Mouse (Mus musculus): ENCODE measurements at regions not wholly inside any gene's neighbourhood (a gene's known extent, or its start where the extent isn't known, plus 50 kb on each side); places are given as distances from the start of the nearest gene placed in this dataset.

DNA sequence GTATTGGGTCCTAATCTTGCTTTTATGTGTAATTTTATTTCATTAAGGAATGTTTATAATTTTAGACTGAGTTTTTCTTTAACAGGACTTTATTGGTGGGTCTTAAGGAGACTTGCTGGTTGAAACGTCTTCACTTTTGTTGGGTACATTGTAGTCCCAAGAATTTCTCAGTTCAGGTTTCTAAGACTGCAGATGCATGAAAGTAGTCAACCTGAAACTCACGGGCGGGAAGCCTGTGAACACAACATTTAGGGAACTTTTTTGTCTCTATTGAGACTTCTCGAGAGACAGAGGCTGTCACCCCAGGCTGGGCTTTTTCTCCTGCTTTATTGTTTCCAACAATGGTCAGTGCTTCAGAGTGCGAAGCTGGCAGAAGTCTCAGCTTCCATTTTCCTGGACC lies 152.5 kb upstream of the Ankrd55 start:
- no peak for DNase-seq

DNA sequence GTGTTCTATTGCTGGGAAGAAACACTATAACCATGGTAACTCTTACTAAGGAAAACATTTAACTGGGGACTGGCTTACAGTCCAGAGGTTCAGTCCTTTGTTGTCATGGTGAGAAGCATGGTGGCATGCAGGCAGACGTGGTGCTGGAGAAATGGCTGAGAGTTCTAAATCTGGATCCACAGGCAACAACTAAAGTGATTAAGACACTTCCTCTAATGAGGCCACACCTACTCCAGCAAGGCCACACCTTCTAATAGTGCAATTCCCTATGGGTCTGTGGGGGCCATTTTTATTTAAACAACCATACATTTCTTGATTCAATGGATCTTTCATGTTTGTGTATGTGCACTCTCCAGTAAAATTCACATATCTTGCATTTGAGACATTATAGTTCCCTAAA lies 151.4 kb upstream of the Ankrd55 start:
- DNase-seq: no peak

DNA sequence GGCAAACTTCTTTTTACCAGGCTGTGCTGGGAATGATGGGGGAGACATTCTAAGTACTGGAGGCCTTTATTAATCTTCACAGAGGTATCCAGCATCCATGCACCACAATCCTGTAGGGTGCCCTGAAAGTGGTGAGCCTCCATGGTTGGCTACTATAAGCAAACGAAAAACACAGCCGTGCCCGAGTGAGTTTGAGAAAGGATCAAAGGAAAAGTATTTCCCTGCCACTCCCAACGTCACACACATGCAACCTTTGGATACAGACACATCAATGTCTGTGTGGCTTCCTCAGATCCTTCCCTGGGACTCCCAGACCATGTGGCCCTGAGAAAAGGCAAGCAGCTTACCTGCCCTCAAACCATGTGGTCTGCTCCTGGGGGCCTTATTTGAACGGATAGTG lies 147.4 kb upstream of the Ankrd55 start:
- no peak for DNase-seq

DNA sequence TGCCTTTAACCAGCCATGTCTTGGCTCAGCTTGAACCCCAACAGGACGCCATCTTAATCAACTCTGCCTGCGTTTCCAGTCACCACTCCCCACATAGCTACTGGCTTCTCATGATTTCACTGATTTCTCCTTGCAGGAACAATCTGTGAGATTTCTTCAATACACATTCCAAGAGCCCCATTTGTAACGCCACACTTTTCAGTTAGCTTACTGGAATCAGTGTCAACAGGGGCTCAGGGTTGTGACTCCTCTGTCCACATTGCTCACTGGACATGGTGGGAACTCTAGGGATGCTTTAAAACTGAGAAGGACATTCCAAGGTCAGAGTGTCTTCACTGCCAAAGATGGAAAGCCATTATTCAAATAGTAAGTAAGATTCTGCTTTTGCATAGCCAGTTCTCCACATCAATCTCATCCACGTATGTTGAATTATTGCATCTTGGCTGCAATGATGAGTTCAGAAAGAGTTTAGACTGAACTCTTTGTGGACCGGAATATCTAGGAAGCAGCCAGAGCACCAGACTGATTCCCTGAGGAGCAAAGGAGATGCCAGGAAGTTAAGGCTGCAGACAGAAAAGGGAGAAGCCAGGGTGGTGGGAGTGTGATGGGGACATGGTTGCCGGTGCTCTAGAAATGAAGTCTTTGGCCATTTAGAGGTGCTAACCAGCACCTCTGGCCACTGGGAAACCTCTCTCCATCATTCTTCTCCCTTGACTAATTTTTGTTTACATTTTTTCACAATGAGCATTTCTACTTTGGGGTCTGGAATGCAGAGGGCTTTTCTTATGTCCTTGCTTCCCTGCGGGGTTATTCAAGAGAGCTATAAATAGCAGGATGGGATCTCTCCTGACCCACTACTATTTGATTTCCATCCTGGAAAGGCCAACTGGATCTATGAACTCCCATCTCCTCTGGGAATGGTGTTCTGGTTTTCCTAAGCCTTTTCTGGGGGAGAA lies 143.6 kb upstream of the Ankrd55 start:
- DNase-seq: no peak

DNA sequence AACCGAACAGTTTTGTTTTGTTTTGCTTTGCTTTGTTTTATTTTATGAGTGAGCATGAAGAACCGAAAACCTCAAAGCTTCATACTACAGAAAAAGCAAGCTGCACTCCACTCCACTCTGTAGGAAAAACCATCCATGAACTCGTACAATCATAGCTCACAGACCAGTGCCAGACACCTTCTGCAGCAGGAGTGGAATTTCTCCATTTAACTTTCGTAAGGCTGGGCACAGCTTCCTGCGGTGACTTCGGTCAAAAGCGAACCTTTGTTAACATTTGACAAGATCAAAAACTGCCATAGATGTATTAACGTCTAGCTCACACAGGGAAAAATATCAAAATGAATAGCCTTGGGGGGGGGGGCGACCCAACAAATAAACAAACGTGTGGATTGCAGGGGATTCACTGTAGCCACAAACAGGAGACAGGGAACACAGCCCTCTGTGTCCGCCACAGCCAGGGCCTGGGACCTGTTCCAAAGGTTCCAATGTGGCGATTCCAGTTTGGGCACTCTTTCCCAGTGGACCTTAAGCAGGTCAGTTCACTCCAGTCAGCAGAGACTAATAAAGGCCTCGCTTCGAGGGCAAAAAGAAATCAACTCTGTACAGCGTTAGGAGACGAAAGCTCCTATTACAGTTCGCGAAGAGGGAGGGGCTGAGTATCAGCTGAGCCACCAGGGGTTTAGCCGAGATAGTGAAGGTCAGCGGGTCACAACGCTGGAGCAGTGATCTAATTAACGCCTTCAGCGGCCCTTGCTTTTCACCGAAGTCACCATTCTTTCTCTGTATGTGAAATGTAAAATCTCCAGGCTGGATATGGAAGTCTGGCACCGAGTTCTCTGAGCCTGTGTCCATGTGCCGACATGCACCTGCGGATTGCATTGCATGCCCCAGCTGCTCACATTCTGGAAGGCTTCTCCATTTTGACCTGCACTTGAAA lies 135.4 kb upstream of the Ankrd55 start:
- DNase-seq: peak; percentile 28

DNA sequence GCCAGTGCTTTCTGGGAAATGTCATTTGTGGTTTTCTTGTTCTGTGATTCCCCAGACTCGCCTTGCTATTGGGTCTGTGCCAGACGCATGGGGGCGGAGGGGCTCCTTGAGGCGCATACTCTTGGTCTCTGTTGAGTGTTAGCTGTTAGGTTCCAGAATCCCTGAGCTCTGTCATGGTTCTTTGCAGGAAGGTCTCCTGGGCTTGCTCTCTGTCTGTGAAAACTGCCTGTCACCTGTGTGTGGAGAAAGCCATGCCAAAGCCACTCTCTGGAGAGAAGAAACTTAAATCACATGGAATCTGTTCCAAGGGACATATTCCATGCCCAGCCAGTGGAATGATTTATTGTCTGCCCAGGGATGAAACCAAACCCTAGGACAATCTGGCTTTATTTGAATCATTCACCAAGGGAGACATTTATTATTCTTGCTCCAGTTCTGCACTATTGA lies 134.5 kb upstream of the Ankrd55 start:
- DNase-seq: peak; percentile 19

DNA sequence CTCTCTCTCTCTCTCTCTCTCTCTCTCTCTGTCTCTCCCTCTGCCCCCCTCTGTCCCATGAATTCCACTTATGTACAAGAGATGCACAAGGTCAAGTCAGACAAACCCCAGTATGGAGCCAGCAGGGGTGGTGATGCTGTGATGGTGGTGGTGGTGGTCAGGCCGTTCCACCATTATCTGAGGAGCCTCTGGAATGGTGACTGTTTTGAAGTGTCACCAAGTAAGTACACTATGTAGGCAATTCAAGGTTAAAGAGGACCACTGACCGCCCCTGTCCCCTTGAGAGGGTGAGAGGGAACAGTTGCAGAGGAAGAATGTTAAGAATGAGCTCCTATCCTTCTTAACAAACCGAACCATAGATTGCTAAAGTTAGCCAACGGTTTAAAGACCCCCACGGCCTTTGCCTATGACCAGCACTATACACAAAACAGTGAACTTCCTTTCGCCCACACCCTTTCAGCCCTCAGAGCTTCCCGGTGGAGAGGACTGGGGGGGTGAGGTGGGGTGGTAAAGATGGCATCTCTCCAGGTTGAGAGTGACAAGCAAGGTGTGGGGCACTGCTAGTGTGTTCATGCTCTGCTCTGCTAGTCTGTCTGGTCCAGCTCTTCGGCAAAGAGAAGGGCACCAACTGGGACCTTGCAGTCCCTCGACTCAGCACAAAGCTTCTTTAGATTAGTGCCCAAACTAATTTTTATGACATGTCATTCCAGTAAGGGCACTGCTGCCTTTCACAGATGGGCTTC lies 128.7 kb upstream of the Ankrd55 start:
- DNase-seq: no peak

DNA sequence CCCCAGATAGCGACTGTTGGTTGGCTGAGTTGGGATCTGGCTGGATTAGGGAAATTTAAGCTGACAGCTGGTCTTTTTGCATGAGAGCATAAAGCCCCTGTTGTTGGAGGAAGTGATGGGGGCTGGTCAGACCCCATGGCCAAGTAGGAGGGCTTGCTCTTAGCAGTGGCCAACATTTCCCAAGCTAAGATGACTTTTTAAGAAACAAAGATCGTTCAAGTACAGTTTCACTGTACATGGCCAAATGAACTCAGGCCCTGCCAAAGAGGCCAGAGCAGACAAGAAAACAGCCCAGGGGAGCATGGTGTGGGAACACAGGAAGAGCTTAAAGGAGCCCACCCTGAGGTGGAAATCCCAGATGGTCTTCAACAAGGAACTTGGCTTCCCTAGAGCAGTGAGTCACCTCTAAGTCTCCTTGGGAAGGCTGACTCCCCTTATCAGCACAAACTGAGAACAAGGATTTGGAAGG lies 128.0 kb upstream of the Ankrd55 start:
- DNase-seq: no peak

DNA sequence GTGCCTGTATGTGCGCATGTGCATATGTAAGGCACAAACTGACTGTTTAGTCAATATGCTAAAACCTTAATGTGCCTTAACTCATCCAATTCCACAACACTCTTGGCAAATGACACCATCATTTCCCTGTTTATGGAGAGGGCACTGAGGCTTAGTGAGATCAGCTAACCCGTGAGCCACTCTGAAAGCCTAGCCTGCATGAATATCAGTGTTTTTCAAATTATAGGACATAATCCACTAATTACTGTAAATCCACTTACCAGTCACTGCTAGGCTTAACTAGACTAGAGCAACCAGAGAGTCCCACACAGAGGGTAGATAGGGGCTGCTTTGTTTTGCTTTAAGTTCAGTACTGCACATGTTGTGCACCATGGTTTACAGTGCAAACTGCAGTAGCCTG lies 127.5 kb upstream of the Ankrd55 start:
- DNase-seq: no peak

DNA sequence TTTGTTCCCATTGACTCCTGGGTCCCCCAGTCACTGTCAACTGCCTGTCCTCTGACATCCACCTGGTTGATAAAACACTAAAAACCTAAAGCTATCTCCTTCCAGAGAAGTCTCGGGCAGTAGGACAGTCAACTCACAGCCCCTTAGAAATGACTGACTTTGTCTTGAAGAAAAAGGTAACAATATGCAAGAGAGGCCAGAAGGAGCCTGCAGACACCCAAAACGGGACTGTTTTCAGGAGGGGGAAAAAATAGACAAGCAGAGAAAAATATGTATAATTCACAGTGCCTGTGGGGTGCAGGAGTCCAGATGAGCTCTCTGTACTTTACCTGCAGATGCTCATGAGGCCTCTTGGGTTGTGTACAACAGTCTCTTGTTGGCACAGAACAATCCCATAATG lies 126.4 kb upstream of the Ankrd55 start:
- DNase-seq: no peak

DNA sequence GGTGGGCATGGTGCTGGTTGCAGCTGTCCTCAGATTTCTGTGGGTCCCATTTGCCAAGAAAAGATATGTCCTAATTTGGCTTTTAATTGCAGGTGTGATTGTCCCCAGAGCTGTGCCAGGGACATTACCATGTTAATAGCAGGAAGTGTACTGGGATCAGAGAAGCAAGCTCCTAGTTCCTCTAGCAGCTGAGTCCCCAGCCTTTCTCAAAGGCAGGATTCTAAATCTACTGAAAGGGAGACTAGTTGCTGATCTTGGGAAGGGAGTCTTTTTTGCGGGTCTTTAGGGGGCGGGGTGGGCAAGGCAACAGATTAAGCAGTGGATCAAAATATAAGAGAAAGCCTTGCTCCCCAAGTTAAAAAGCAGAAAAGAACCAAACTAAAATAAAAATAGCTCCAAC lies 122.3 kb upstream of the Ankrd55 start:
- DNase-seq: no peak

DNA sequence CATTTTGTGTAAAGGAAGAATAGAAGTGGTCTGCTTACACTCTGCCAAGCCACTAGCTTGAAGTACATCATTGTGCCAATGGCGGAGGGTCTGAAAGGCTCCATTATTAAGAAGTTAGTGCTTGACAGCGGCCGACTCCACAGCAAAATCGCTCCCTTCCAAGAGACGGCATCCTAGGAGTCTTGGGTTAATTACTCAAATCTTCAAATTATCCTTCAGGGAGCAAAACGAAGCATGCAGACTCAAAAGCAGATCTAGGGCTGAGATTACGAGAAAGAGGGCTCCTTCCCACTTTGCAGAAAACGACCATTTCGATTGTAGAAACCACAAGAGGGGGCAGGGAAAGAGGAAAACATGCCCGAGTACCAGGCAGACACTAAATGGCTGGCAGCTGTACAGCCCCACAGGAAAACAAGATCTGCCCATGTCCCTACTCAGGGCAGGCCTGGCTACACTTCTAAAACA lies 121.9 kb upstream of the Ankrd55 start:
- DNase-seq: no peak

DNA sequence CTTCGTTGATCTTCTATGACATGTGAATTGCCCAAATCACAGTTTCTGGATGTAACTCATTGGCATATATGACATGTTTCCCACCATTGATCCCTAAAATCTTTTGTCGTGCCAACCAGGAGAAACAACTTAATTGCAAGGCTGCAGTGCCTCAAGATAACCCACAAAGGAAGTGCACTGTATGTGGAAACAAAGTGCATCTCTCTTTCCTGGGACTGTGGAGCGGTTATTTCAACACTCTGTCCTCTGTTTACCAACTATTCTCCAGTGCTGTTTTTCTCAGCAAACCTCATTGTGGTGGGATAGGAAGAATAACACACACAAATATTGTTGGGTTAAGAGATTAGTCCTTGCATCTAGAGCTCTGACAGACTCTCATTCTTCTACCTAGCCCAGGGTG lies 119.8 kb upstream of the Ankrd55 start:
- DNase-seq: no peak

DNA sequence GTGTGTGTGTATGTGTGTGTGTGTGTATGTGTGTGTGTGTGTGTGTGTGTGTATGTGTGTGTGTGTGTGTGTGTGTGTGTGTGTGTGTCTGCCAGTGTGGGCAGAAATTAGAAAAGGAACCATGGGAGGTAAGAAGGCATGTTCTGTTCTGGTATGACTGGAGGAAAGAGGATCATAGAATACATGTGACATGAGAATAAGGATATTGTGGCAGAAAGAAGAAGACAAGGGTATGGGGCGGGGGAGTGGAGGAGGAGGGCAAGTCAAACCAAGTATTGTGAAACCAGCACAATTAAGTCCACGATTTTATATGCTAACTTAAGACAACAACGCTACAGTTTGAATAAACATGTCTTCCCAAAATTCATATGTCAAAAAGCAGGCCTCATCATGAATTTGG lies 117.4 kb upstream of the Ankrd55 start:
- no peak for DNase-seq

DNA sequence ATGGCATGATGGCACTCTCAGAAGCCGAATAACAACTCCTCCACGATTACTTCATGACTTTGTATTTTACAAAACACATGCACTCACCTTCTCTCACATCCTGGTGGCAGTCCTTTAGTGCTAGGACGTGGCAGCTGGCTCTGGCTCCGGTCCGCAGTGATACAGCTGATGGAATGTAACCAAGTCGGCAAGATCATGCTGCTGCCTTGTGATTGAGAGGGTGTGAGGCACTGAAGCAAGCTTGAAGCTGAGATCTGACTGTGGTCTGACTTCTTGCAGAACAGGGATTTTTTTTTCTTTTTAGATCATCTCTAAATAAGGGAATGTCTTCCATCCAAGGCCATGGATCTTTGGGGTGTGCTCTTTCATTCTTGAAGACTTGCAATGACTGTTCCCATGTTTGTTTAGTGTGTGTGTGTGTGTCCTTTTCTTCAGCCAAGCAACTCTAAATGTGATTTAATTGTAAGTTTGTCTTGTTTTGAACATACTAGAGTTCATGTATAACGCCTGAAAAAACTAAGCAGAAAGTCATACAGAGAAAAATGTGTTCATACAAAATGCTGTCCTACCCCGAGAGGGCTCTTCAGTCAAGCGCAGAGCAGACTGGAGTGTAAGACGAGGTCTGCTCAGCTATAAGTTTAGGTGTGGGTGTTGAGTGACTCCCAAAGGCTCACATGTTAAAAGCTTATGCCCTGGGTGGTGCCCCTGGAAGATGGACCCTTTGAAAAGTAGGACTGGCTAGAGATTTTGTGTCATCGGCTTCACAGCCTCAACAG lies 116.1 kb upstream of the Ankrd55 start:
- no peak for DNase-seq

DNA sequence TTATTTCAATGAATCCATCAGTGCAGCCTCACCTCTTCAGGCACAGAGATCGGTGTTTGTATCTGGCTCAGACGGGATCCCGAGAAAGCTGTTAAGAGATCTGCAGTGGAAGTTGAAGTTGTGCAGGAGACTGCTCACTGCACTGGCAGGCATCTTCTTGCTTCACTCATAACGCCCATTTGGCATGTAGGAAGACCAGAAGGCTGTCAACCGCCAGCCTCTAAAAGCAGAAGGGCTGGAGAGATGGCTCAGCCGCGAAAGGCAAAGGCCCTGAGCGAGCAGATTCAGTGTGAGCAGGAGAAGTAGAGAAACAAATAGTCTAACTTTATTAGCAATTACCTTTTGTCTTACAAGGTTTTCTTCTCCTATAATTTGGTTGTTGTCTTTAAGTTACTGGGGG lies 114.3 kb upstream of the Ankrd55 start:
- no peak for DNase-seq

DNA sequence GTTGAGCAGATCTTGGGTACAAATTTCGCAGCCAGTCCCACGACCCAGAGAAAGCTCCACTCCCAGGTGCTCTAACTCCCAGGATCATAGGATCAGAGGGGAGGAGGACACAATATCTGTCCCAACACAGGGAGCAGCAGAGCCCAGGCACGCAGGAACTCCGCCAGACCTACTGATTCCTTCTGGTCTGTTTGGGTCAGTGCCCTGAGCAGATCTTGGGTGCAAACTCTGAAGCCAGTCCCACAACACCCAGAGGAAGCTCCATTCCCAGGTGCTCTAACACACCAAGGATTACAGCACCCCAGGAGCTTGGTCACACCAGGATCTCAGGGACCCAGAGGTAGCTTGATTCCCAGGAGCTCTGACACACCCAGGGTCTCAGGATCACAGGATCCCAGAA lies 110.2 kb upstream of the Ankrd55 start:
- no peak for DNase-seq

DNA sequence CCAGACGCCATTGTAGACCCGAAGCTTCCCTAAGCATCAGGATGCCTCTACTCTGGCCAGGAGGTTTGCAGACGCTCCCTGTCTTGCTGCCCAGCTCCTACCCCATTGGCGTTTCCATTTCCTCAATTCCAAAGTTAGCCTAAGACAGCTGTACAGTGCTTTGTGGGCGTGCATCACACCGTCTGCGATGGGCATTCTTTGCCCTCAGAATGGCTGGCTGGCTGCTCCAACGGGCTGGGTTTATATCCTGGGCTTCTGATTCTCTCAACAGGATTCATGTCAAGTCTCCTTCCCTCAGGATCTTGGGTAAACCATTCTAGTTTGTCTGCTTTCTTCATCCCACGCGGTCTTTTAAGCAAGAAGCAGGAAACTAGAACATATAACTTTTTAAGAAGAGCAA lies 104.3 kb upstream of the Ankrd55 start:
- DNase-seq: no peak

DNA sequence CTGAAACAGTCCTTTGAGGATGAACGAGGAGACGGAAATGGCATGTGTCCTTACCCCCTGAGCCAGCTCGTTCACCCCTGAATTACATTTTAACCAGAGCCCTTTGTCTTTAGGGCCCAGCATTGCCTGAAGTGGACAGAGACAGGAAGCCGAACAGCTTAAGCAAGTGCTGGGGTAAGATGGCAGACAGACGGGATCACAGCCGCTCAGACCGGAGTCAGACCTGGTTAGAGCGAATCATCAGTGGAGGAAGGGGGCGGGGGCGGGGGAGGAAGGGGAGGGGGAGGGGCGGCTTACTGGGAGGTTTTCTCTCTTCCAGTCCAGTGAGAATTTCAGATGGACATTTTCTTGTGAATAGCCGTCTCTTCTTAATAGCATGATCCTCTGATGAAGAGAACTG lies 103.1 kb upstream of the Ankrd55 start:
- DNase-seq: no peak

DNA sequence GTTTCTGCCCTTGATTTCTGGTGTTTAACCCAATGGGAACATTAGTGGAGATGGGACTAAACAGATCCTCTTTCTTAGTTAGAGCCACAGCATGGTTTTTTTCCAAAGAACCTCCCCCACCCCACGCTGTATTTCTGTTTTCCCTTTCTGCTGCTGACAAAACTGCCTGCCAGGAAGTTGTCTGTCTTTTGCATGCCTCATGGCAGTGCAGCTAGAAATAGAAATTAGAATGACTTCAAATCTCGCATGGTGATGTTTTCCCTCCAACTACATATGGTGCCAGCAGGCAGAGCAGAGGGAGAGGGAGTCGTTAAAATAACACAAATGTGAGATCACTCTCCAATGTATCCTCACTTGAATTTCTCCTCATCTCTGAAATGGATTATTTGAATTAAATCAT lies 101.0 kb upstream of the Ankrd55 start:
- DNase-seq: no peak

DNA sequence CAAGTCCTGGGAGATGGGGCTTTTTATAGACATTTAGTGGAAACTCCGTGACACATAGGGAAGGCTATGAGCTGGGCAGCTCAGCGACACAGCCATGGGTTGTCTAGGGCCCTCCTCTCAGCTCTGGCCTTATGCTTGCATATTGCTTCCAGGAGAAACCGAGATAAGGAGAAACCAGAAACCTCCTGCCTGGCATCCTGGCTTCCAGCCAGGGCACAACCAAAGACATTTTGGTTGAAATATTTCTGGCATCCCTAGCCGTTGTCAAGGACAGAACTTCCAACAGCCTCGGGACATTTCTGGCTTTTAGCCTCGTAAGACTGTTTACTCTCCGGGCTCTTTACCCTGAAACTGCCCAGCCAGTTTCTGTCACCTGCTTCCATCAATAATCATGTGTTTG lies 99.9 kb upstream of the Ankrd55 start:
- peak; percentile 28 for DNase-seq

Data from cerebellum, adult 8-10 months (tissue).